Mouse (Mus musculus) kidney, adult 18-20 months (tissue): ENCODE data around the gene 4933421I07Rik.

ENCODE experiments used
- DNase-seq: peaks from one replicate; pipeline ENCODE4 v3.0.0; 2021

Gene 4933421I07Rik

DNA sequence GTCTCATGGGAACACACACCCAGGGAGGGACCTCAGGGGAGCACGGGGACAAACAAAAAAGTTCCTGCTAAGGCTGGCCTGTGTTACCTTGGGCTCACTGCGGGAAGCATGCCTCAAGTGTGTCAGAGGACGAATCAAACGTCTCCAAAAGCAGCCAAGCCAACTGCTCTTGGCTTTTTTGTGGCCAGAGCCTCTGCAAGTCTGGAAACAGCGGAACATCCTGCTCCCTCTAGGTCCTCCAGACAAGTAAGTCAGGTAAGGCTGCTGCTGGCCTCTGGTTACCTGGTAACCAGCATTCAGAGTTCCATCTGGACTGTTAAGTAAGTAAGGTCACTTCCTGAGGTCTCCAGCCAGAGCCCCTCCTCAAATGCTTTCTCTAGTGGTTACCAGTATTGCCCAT, at the start of gene 4933421I07Rik:
TSS of gene 4933421I07Rik (minus strand) at position 271 of the 400 bp plus-strand sequence.
- DNase-seq = no peak

DNA sequence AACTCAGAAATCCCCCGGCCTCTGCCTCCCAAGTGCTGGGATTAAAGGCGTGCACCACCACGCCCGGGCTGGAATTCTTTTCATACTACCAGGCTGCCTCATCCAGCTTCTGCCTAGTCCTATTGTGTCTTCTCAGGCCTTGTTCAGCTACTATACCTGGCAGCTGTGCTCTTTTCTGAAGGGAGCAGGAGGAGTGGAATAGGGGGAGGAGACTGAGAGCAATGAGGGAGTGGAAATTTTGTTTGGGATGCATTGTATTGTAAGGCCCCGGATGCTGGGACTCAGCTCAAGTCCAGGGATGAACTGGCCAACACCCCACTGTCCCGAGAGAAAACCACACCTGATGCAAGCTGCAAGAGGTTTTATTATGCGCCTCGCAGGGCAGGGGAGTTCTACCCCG, 49.4 kb upstream of the 4933421I07Rik start:
- DNase-seq = no peak

DNA sequence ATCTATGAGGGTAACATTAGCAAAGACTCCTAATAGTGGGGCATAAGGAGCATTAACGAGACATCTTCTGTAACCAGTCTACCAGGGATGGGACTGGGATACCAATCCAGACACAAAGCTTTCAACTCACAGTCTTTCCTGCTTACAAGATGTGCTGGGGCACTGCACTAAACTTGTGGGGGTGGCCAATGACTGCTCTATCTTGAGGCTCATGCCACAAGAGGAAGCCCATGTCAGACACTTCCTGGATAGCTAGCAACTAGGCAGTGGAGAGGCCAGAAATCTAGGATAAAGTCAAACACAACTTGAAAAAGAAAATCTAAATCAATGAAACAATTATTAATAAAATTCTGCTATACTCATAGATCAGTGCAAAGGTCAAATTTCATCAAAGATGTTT, 48.3 kb upstream of the 4933421I07Rik start:
- no peak for DNase-seq

DNA sequence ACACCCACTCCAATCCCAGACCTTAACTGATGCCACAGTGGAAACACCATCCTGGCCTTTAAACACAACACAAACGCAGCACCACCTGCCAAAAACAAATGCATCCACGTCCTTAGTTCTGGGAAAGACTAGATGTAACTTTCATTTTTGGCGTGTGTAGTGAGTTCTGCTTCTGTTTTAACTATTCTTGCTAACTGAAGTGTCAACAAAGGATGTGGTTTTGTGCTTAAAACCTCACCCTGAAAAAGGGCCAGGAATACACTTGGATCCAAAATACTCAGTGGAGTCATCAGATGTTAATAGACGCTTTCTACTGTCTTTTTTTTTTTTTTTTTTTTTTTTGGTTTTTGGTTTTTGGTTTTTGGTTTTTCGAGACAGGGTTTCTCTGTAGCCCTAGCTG, 42.9 kb upstream of the 4933421I07Rik start:
- no peak for DNase-seq

DNA sequence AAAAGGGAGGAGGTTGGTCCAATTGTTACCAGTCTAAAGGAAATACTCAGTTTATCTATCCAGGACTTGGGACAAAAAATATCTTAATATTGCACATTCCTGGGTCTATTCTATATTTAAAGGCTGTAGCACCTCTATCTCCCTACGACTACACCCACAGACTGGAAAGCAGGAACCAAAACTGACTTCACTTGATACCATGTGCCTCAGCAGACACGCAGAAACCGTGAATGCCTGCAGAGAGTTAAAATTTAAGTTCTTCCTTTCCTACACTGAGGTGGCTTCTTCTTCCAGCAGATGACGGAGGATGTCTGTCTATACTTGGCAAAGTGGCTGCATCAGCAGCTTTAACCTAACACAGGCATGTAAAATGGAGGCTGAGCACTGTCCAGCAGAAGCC, 42.4 kb upstream of the 4933421I07Rik start:
- DNase-seq = no peak

DNA sequence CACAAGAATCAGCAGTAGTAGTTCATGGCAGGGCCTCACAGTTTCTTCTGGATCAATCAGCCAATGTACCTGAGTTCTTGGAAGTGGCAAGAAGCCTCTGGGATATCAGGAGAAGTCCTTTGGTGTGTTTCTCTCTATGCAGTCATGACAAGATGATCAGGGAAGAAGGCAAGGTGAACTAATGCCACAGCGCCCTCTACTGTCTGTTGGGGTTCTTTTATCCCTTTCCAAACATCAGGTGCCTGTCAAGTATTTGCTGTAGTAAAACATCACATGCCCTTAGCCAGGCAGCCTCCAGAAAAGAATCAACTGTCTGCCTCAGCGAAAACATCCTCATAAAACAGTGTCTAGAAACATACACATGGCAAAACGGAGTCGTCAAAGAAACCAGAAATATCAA, 6.7 kb upstream of the 4933421I07Rik start:
- no peak for DNase-seq

DNA sequence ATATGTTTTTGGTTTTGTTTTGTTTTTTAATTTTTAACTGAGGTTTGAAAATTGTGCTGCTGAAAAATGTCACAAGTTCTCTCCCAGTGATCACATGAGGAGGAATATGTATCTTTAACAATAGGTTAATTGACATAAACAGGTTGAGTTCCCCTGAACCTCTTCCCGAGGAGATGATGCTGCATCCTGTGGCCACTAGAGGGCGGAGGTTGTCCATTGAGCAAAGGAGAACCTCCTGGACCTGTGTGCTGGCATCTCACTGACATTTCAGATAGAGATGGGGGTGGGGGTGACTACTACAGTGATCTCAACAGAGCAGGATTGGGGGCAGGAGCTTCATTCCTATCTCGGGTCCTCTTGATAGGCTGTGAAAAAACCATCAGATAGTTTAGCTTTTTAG, 2.7 kb upstream of the 4933421I07Rik start:
- peak; percentile 9 for DNase-seq

DNA sequence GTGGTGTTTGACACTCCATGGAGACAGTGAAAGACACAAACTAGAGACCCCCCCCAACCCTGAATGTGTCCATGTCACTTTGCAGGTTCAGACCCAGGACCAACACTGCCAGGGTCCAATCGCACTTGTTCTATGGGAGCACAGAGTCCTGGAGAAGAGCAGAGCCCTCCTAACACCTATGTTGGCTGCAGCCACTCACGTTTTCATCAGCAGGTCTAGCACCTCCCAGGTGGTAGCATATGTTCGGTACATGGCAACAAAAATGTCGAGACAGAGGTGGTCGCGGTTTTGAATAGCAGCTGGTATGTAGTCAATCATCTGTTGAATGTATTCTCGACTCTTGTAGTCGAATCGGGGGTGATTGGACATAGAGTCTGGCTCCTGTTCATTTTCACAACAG, 568 bp downstream of the 4933421I07Rik start:
- DNase-seq = no peak
